Mouse (Mus musculus): ENCODE measurements around the gene Ncor1.

Gene Ncor1

GRCm38 (mm10) chr11:62387608-62388330, 70.6 kb downstream of the Ncor1 start:
- in situ Hi-C loops (cut with MboI; ENCODE audit: unreplicated experiment in 2 of 2) = no loop called here

GRCm38 (mm10) chr11:62377202-62377851, 81.0 kb downstream of the Ncor1 start:
- in situ Hi-C loops (cut with MboI; ENCODE audit: unreplicated experiment in 2 of 2) = loop anchor here in 1 of 2 experiments (5.0 kb wide), 1 partner anchor 40 kb away; no protein-coding TSS in a partner anchor

GRCm38 (mm10) chr11:62371776-62372175, 86.6 kb downstream of the Ncor1 start:
- in situ Hi-C loops (cut with MboI; ENCODE audit: unreplicated experiment in 2 of 2) = no loop called here

- in situ Hi-C loops (cut with MboI; ENCODE audit: unreplicated experiment in 2 of 2) = no loop called here
These were observed 88.4 kb downstream of the Ncor1 start for GRCm38 (mm10) chr11:62369924-62370323.

- in situ Hi-C loops (cut with MboI; ENCODE audit: unreplicated experiment in 2 of 2) = no loop called here
These were observed 91.5 kb downstream of the Ncor1 start for GRCm38 (mm10) chr11:62366879-62367278.

- in situ Hi-C loops (cut with MboI; ENCODE audit: unreplicated experiment in 2 of 2) = no loop called here
These were observed 103.1 kb downstream of the Ncor1 start for GRCm38 (mm10) chr11:62355216-62355615.

- in situ Hi-C loops (cut with MboI; ENCODE audit: unreplicated experiment in 2 of 2) = no loop called here
These were observed 106.4 kb downstream of the Ncor1 start for GRCm38 (mm10) chr11:62351948-62352347.

GRCm38 (mm10) chr11:62343002-62343401, 115.3 kb downstream of the Ncor1 start:
- in situ Hi-C loops (cut with MboI; ENCODE audit: unreplicated experiment in 2 of 2) = loop anchor here in 1 of 2 experiments (25.0 kb wide), 1 partner anchor 556 kb away; no protein-coding TSS in a partner anchor

- in situ Hi-C loops (cut with MboI; ENCODE audit: unreplicated experiment in 2 of 2) = loop anchor here in 1 of 2 experiments (25.0 kb wide), 1 partner anchor 545 kb away; no protein-coding TSS in a partner anchor
These were observed 126.1 kb downstream of the Ncor1 start for GRCm38 (mm10) chr11:62332228-62332627.

GRCm38 (mm10) chr11:62331141-62331540, 127.2 kb downstream of the Ncor1 start:
- in situ Hi-C loops (cut with MboI; ENCODE audit: unreplicated experiment in 2 of 2) = loop anchor here in 1 of 2 experiments (25.0 kb wide), 1 partner anchor 544 kb away; no protein-coding TSS in a partner anchor

GRCm38 (mm10) chr11:62323659-62324058, 134.7 kb downstream of the Ncor1 start:
- in situ Hi-C loops (cut with MboI; ENCODE audit: unreplicated experiment in 2 of 2) = no loop called here

- in situ Hi-C loops (cut with MboI; ENCODE audit: unreplicated experiment in 2 of 2) = no loop called here
These were observed 138.2 kb downstream of the Ncor1 start for GRCm38 (mm10) chr11:62320097-62320496.

GRCm38 (mm10) chr11:62317746-62318145, 140.6 kb downstream of the Ncor1 start:
- in situ Hi-C loops (cut with MboI; ENCODE audit: unreplicated experiment in 2 of 2) = no loop called here

GRCm38 (mm10) chr11:62314984-62315383, 143.4 kb downstream of the Ncor1 start:
- in situ Hi-C loops (cut with MboI; ENCODE audit: unreplicated experiment in 2 of 2) = no loop called here

GRCm38 (mm10) chr11:62309296-62309695, 149.0 kb downstream of the Ncor1 start:
- in situ Hi-C loops (cut with MboI; ENCODE audit: unreplicated experiment in 2 of 2) = no loop called here

- in situ Hi-C loops (cut with MboI; ENCODE audit: unreplicated experiment in 2 of 2) = no loop called here
These were observed 152.5 kb downstream of the Ncor1 start for GRCm38 (mm10) chr11:62305866-62306265.

- in situ Hi-C loops (cut with MboI; ENCODE audit: unreplicated experiment in 2 of 2) = no loop called here
These were observed 159.5 kb downstream of the Ncor1 start for GRCm38 (mm10) chr11:62298883-62299282.

- in situ Hi-C loops (cut with MboI; ENCODE audit: unreplicated experiment in 2 of 2) = no loop called here
These were observed 164.2 kb downstream of the Ncor1 start for GRCm38 (mm10) chr11:62294121-62294520.

GRCm38 (mm10) chr11:62287700-62288099, 170.6 kb downstream of the Ncor1 start:
- in situ Hi-C loops (cut with MboI; ENCODE audit: unreplicated experiment in 2 of 2) = loop anchor here in 1 of 2 experiments (10.0 kb wide), 1 partner anchor 387 kb away; no protein-coding TSS in a partner anchor

GRCm38 (mm10) chr11:62285020-62285419, 173.3 kb downstream of the Ncor1 start:
- in situ Hi-C loops (cut with MboI; ENCODE audit: unreplicated experiment in 2 of 2) = loop anchor here in 1 of 2 experiments (10.0 kb wide), 1 partner anchor 390 kb away; no protein-coding TSS in a partner anchor

GRCm38 (mm10) chr11:62284020-62284419, 174.3 kb downstream of the Ncor1 start:
- in situ Hi-C loops (cut with MboI; ENCODE audit: unreplicated experiment in 2 of 2) = loop anchor here (5.0 to 10.0 kb wide), 2 partner anchors 332 to 391 kb away; no protein-coding TSS in a partner anchor
